Mouse (Mus musculus): ENCODE data around the gene Acbd3. TPM values are rescaled to one million over a fixed set of nuclear protein-coding genes. Genes with fewer than 3 reads are reported as not detected.
A peak's percentile ranks its signal among the peaks of the same experiment; 100 is the strongest.

The Acbd3 gene
- polyA plus RNA-seq, 1 experiment from 2014 or later: 23.0 TPM

- no peak overlapping the region for H3K27ac ChIP-seq (replicated peaks)
These were observed 50.7 kb downstream of the Acbd3 start for GRCm38 (mm10) chr1:180776494-180776893.

GRCm38 (mm10) chr1:180777289-180777659 lies 51.4 kb downstream of the Acbd3 start:
- peaks cover 21% of the 10 kb centered on the region for H3K4me1 ChIP-seq (replicated peaks)
- H3K4me2 ChIP-seq: peak overlapping the region; percentile 90
- H3K27ac ChIP-seq (replicated peaks): peak overlapping the region; percentile 82
- peak overlapping the region; percentile 67 for H3K9ac ChIP-seq
- WGBS: 8% methylated on average over 10 of the region's 10 CpGs
- no peak; the same call in 1 of the 2 replicates for ATAC-seq (ENCODE audit: low FRiP score, low read depth)
- H3K4me3 ChIP-seq: peak overlapping the region; percentile 61
- H3K36me3 ChIP-seq: no peaks in the 10 kb centered on the region
- H3K9me3 ChIP-seq: no peaks in the 10 kb centered on the region
- no peaks in the 10 kb centered on the region for H3K27me3 ChIP-seq

More at GRCm38 (mm10) chr1:180776494-180776893, 50.7 kb downstream of the Acbd3 start:
- Histone ChIP-seq H3K36me3 (no peaks in the 10 kb centered on the region), H3K4me3 (no peak overlapping the region), H3K27me3 (no peaks in the 10 kb centered on the region), H3K9me3 (no peaks in the 10 kb centered on the region), H3K4me1 (replicated peaks) (peaks cover 21% of the 10 kb centered on the region), H3K9ac (no peak overlapping the region), H3K4me2 (no peak overlapping the region)
- WGBS: 82% methylated on average over 6 of the region's 6 CpGs
- ATAC-seq (ENCODE audit: low FRiP score, low read depth): no peak

GRCm38 (mm10) chr1:180777660-180778402 lies 52.0 kb downstream of the Acbd3 start:
- Histone ChIP-seq H3K27me3 (no peaks in the 10 kb centered on the region), H3K36me3 (no peaks in the 10 kb centered on the region), H3K27ac (replicated peaks) (peak overlapping the region; percentile 82), H3K4me3 (peak overlapping the region; percentile 61), H3K9ac (peak overlapping the region; percentile 67), H3K4me2 (peak overlapping the region; percentile 90), H3K4me1 (replicated peaks) (peaks cover 21% of the 10 kb centered on the region), H3K9me3 (no peaks in the 10 kb centered on the region)
- WGBS: under 1% methylated on average over 56 of the region's 56 CpGs
- peak; percentile 87 for ATAC-seq (ENCODE audit: low FRiP score, low read depth)

GRCm38 (mm10) chr1:180778403-180778754 lies 52.5 kb downstream of the Acbd3 start:
- Histone ChIP-seq H3K9ac (peak overlapping the region; percentile 67), H3K36me3 (no peaks in the 10 kb centered on the region), H3K4me3 (peak overlapping the region; percentile 61), H3K4me1 (replicated peaks) (peaks cover 21% of the 10 kb centered on the region), H3K4me2 (peak overlapping the region; percentile 90), H3K27me3 (no peaks in the 10 kb centered on the region), H3K27ac (replicated peaks) (peak overlapping the region; percentile 82), H3K9me3 (no peaks in the 10 kb centered on the region)
- ATAC-seq (ENCODE audit: low FRiP score, low read depth): no peak; the same call in 1 of the 2 replicates
- WGBS: 0% methylated on average over 13 of the region's 13 CpGs

GRCm38 (mm10) chr1:180778941-180779340 lies 53.1 kb downstream of the Acbd3 start:
- H3K27me3 ChIP-seq: no peaks in the 10 kb centered on the region
- H3K9ac ChIP-seq: no peak overlapping the region
- ATAC-seq (ENCODE audit: low FRiP score, low read depth): no peak
- H3K4me2 ChIP-seq: no peak overlapping the region; the same call in 1 of the 2 replicates
- H3K27ac ChIP-seq (replicated peaks): no peak overlapping the region
- no peaks in the 10 kb centered on the region for H3K9me3 ChIP-seq
- H3K4me3 ChIP-seq: 0 out of 2 replicates have a peak overlapping the region, but pooled peaks have one; percentile 61
- 84% methylated on average over 10 of the region's 10 CpGs for WGBS
- peaks cover 24% of the 10 kb centered on the region for H3K4me1 ChIP-seq (replicated peaks)
- H3K36me3 ChIP-seq: no peaks in the 10 kb centered on the region

GRCm38 (mm10) chr1:180780291-180780690 lies 54.4 kb downstream of the Acbd3 start:
- Histone ChIP-seq H3K36me3 (no peaks in the 10 kb centered on the region), H3K9me3 (no peaks in the 10 kb centered on the region), H3K9ac (no peak overlapping the region), H3K4me1 (replicated peaks) (peaks cover 24% of the 10 kb centered on the region), H3K27ac (replicated peaks) (no peak overlapping the region), H3K4me3 (no peak overlapping the region), H3K27me3 (no peaks in the 10 kb centered on the region), H3K4me2 (no peak overlapping the region)
- 90% methylated on average over 8 of the region's 8 CpGs for WGBS
- no peak for ATAC-seq (ENCODE audit: low FRiP score, low read depth)

GRCm38 (mm10) chr1:180781250-180781649 lies 55.4 kb downstream of the Acbd3 start:
- Histone ChIP-seq H3K9ac (no peak overlapping the region), H3K27me3 (no peaks in the 10 kb centered on the region), H3K9me3 (no peaks in the 10 kb centered on the region), H3K4me3 (no peak overlapping the region), H3K27ac (replicated peaks) (no peak overlapping the region), H3K4me1 (replicated peaks) (peaks cover 17% of the 10 kb centered on the region), H3K4me2 (no peak overlapping the region), H3K36me3 (no peaks in the 10 kb centered on the region)
- WGBS: 81% methylated on average over 5 of the region's 5 CpGs
- no peak for ATAC-seq (ENCODE audit: low FRiP score, low read depth)

GRCm38 (mm10) chr1:180782906-180783579 lies 57.2 kb downstream of the Acbd3 start:
- no peak overlapping the region for H3K27ac ChIP-seq (replicated peaks)
- no peak for ATAC-seq (ENCODE audit: low FRiP score, low read depth)
- no peak overlapping the region for H3K4me3 ChIP-seq
- H3K9me3 ChIP-seq: no peaks in the 10 kb centered on the region
- no peak overlapping the region for H3K9ac ChIP-seq
- no peaks in the 10 kb centered on the region for H3K36me3 ChIP-seq
- 65% methylated on average over 9 of the region's 9 CpGs for WGBS
- H3K4me1 ChIP-seq (replicated peaks): 0 out of 2 replicates have a peak, but pooled peaks cover 6% of the 10 kb centered on the region
- no peak overlapping the region for H3K4me2 ChIP-seq
- no peaks in the 10 kb centered on the region for H3K27me3 ChIP-seq

GRCm38 (mm10) chr1:180783580-180783928 lies 57.7 kb downstream of the Acbd3 start:
- Histone ChIP-seq H3K27ac (replicated peaks) (no peak overlapping the region), H3K4me3 (no peak overlapping the region), H3K4me2 (no peak overlapping the region), H3K9me3 (no peaks in the 10 kb centered on the region), H3K9ac (no peak overlapping the region), H3K27me3 (no peaks in the 10 kb centered on the region), H3K4me1 (replicated peaks) (0 out of 2 replicates have a peak, but pooled peaks cover 3% of the 10 kb centered on the region), H3K36me3 (no peaks in the 10 kb centered on the region)
- WGBS: 21% methylated on average over 3 of the region's 3 CpGs
- no peak for ATAC-seq (ENCODE audit: low FRiP score, low read depth)

GRCm38 (mm10) chr1:180791821-180792480 lies 66.1 kb downstream of the Acbd3 start:
- Histone ChIP-seq H3K4me1 (replicated peaks) (peaks cover 11% of the 10 kb centered on the region), H3K9me3 (no peaks in the 10 kb centered on the region), H3K27ac (replicated peaks) (no peak overlapping the region), H3K4me3 (no peak overlapping the region), H3K27me3 (no peaks in the 10 kb centered on the region), H3K36me3 (no peaks in the 10 kb centered on the region), H3K4me2 (no peak overlapping the region), H3K9ac (no peak overlapping the region)
- 81% methylated on average over 14 of the region's 14 CpGs for WGBS
- no peak for ATAC-seq (ENCODE audit: low FRiP score, low read depth)

- no peaks in the 10 kb centered on the region for H3K36me3 ChIP-seq
- H3K27me3 ChIP-seq: no peaks in the 10 kb centered on the region
- ATAC-seq (ENCODE audit: low FRiP score, low read depth): no peak
- H3K4me2 ChIP-seq: no peak overlapping the region
- H3K9me3 ChIP-seq: no peaks in the 10 kb centered on the region
- no peak overlapping the region for H3K4me3 ChIP-seq
- no peak overlapping the region for H3K9ac ChIP-seq
- H3K27ac ChIP-seq (replicated peaks): no peak overlapping the region
- peaks cover 11% of the 10 kb centered on the region for H3K4me1 ChIP-seq (replicated peaks)
- WGBS: 88% methylated on average over 4 of the region's 4 CpGs
These were observed 67.0 kb downstream of the Acbd3 start for GRCm38 (mm10) chr1:180792814-180793213.
